Mouse (Mus musculus) mouse trophoblast stem cell (cell line): ENCODE results near the gene Rtl6.

Experiments used
- in situ Hi-C, 2 experiments: fragments of 300-500 bp; cut with MseI, MboI; formaldehyde crosslinking; loops; 2 replicates in 1 of 2; 3 replicates in 1 of 2; pipeline ENCODE4 v1.15.1; 2025

Gene Rtl6

DNA sequence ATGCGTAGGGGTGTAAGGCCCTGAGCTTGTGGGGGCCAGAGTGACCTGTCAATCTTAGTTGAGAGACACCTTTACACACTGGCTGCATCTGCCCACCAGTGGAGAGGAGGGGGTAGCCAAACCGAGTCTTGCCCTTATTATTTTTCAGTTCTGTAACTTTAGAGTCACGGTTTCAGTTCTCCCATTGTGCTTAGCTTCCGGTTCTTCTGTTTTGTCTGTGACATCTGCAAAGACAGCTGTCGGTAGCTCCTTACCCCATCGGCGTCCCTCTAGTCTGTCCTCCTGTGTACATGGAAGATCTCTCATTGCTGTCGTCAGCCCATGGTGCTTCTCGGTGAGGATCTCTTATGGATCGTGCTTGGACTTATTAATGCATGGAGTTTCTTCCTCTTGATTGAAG lies 20.5 kb downstream of the Rtl6 start:
- in situ Hi-C loops = loop anchor here in 1 of 2 experiments (10.0 kb wide), 1 partner anchor 78 kb away; no protein-coding TSS in a partner anchor

DNA sequence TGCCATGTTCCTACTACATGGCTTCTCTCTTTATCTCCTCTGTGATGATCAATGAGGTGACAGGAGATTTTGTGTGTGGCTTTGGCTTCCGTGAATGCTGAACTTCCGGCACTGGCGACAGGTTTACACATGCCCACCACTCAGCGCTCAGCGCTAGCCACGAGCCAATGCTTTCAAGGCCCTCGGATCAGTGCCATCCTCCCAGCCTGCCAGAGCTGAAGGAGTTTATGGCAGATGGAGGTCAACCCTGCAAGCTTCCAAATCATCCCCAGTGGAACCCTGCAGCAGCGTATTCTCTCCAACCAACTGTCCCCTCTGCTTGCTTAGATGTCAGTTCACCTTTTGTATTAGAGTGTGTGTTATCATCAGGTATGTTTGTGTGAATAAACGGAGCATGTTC lies 21.0 kb downstream of the Rtl6 start:
- in situ Hi-C loops = loop anchor here in 1 of 2 experiments (10.0 kb wide), 1 partner anchor 78 kb away; no protein-coding TSS in a partner anchor

DNA sequence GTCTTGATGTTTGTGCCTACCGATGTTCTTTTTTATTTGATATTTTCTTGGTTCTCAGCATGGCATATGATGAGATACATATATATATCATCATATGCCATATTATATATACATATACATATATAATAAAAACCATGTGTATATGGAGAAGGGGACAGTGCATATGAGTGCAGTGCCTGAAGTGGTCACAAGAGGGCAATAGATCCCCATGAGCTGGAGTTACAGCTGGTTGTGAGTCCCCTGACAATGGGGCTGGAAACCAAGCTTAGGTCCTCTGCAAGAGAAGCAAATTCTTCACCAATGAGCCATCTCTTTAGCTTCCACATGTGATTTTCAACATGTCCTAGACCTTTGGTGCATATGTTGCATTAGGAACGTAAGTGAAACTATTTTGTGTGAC lies 21.7 kb downstream of the Rtl6 start:
- in situ Hi-C loops = loop anchor here in 1 of 2 experiments (10.0 kb wide), 1 partner anchor 79 kb away; no protein-coding TSS in a partner anchor

DNA sequence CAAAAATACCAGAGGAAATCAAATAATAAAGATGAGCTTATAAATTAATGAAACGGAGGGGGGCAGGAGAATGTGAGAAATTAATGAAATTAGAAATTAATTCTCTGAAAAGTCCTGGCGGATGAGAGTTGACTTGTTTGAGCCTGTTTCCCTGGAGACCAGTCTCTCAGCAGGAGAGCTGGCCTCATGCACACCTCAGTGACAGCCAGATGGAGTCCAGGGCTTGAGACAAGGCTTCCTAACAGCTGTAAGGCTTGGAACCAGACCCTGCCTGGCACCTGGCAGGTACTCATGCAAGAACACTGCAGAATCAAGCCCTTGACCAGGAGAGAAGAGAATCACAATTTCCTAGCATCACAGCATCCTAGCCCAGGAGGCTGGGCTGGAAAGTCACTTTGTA lies 25.4 kb downstream of the Rtl6 start:
- in situ Hi-C loops = loop anchor here in 1 of 2 experiments (10.0 kb wide), 1 partner anchor 83 kb away; no protein-coding TSS in a partner anchor

DNA sequence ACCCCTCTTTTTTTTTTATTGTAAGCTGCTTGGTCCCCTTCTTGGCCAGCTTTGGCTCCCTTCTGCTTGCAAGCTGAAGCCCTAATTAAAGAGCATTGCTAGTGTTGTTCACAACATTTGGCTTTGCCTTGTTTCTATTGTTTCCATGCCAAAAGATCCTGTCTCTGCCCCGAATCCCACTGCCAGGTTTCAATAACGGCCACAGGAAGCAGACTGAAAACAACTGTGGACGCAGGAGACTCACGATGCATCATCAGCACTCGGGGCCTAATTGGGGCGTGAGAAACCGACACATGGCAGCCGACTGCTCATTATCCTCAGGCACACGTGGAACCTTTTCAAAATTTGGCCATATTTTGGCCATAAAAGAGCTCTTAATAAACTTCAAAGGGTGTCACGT lies 26.1 kb downstream of the Rtl6 start:
- in situ Hi-C loops = loop anchor here in 1 of 2 experiments (10.0 kb wide), 1 partner anchor 83 kb away; no protein-coding TSS in a partner anchor

DNA sequence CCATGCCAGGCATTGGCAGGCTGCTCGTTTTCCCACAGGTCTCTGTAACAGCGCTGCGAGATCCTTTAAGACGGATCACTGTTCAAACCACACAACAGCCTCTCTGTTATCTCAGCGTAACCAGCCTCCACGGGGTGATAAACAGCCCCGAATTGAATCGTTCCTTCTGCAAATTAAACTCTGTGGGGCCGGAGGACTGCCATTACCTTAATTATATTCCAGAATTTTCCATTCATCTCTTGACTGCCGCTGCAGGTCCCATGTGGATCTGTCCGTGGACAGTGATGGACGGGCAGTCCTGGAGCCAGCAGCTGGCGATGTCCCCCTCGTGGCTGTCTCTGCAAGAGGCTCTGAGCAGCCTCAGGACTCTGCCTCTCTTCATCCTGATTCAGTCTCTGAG lies 30.7 kb downstream of the Rtl6 start:
- in situ Hi-C loops = no loop called here

DNA sequence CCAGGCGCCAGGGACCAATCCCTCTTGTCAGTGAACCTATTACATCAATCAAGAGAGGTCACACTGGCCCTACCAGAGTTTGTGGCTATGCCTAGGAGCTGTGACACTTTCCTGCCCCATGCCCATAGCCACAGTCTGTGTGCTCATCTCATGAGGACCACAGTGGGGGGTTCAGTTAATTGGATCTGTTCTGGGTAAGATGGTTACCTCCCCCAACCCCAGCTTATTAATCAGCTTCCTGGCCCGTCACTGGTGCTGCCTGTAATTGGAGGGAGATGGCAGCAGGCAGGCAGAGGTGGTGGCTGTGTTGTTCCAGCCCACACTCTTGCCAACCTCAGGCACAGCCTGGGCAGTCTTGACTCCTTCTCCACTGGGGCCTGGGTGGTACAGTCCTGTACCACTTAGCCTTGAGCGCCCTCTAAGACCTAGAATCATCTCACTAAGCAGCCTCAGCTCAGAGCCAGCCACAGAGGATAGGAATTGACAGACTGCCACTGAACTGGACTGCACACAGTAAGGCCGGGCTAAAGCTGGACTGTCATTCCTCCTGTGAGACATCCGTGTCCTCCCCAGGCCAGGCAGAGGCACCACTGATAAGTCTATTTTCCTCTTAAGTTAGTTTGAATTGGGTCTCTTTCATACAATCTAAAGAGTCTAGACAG lies 32.3 kb downstream of the Rtl6 start:
- in situ Hi-C loops = no loop called here

DNA sequence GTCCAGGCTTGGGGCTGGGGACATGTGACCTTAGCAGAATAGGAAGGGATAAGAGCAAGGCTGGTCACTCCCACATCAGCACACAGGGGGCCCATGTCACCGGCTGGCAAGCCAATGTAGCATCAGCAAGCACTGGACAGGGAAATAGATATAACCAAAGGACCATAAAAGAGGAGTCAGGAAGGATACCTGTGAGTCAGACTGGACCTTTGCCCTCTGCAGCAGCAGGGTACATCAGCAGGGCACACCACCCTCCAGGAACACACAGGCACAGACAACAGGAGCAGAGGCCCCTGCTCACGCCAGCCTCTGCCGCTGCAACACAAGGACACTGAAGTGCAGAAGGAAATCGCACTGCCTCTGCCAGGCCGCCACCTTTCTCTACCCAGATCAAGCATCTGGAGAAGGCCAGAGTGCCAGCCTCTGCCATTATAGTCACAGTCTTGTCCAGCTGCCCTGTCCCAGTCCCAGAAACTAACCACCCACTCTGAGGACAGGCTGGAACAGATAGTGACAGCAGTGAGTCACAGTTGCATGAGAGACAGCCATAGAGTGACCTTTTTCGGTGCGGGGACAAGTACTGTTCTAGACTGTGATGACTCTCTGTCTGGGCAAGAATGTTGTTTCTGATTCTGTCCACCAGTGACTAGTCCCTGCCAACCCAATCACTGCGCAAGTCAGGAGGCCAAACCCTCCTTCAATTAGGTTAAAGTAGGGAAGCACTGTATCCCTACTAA lies 34.5 kb downstream of the Rtl6 start:
- in situ Hi-C loops = no loop called here

DNA sequence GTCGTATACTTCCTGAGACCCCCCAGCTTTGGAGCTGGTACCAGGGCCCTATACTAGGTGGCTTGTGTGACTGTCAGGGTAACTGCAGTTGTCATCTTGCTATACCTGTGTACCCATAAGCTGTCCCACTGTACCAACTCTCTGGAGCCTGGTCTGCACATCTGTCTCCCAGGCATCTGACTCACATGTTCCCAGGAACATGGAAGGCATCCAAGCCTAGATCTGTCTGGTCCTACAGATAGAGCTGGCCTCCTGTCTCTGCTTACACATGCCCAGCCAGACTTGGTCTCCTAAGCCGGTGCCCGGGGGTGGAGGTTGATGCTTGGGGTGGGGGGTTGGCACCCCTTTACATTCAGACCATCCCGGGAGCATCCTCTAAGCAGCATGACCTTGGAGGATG lies 36.1 kb downstream of the Rtl6 start:
- in situ Hi-C loops = no loop called here

DNA sequence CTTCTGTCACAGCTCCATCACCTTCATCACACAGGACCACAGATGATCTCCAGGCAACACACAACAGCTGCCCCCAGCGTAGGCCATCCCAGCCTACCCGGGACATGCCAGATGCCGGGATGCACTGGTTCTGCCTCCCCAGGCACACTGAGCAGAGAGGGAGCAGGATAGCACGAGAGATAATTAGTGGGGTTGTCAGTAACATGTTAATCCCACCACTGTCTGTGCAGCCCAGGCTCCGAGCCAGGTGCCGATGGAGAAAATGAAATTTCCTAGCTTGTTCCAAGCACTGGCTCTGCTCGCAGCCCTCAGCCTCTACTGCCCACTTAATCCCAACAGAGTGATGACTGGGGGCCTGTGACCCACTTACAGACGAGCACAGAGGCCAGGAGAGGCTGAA lies 39.1 kb downstream of the Rtl6 start:
- in situ Hi-C loops = no loop called here

DNA sequence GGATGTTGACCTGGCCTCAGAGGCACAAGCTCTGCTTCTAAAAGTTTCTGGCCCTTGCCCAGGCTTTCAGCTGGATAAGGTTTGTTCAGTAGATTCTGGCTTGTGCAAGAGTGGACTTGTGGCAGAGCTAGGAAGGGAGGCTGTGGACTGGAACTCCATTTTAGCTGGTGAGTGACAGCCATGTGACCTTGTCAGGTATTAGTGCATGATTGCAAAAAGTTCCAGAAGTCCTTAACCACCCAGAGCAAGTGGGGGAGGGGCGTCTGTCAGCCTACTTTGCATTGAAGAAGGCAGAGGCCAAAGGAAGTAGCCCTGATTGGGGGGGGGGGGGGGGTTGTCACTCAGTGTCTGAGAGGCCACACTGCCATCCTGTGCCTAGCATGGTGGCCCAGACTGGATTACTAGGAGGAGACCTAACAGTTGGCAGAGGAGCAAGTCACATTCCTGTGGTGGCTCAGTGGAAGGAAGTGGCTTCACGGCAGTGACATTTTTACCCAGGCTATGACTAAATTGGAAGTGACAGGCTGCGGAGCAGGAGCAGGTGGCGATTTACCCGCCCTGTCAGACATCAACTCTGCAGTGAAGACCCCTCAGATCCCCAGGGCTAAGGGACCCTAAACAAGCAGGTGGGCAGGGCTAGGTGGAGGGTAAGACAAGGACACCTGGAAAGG lies 44.9 kb downstream of the Rtl6 start:
- in situ Hi-C loops = no loop called here

DNA sequence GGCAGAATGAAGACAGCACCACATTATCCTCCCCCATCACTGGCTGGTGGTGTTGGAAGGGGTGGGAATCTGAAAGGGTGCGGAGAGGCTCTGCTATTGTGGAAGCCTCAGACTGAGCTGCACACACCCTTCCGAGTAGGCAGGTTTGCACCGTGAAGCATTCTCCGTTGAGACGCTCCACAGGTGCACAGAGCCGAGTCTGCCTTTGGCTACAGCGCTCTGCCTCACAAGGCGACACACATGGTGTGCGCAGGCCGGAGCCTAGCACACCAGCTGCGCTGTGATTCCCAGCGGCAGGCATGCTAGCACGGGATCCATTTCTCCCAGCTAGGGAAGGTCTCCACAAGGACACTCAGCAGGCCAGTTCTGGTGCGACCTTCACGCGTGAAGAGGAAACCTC lies 47.6 kb downstream of the Rtl6 start:
- in situ Hi-C loops = no loop called here

DNA sequence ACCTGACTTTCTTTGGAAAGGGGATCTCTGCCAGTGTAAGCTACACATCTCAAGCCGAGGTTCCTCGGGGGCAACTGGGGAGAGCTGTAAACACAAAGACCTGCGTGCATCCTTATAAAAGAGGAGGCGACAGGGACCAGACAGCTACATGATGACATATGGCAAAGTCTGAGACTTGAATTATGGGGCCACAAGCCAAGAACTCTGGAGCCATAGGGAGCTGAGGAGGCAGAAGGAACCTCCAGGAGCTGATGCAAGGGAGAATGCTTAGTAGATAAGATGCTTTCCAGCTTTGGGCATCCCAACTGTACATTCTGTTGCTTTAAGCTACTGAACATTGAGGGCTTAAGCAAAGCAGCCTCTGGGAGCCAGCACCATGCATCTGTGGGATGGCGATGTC lies 48.5 kb downstream of the Rtl6 start:
- in situ Hi-C loops = no loop called here

DNA sequence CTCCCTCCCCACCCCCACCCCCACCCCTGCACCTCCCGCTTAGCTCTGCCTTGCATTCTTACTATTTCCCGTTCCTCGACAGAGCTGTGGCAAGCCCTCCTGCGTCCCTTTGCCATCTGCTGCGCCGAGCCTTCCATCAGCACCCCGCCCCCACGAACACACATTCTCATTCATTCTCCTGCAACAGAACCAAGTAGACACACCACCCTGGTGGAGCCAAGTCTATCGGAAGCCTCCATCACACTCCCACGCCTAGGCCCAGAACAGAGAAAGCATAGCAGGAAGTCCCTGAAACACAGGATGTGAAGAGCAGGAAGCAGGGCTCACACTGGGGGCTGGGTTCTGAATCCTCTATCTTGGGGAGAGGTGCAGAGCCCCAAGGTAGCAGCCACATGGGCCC lies 51.6 kb downstream of the Rtl6 start:
- in situ Hi-C loops = no loop called here

DNA sequence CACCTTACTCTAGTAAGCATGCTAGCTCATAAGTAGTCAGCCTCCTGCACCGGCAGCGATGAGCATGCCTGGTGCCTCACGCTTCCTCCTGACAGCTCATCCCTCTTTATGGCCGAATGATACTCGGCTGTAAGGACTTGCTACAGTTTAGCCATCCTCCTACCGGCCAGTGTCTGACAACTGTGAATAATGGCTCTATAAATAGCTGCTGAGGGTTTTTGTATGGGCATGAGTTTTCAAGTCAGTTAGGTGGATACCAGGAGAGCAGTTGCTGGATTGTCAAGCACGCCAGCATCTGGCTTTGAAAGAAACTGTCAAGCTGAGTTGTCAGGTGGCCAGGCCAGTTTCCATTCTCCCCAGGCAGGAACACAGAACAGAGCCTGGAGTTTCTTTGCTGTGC lies 52.7 kb downstream of the Rtl6 start:
- in situ Hi-C loops = no loop called here
